Mouse (Mus musculus): ENCODE data around the gene Ptprg.

GRCm38 (mm10) chr14:11572395-11572784, 19.1 kb downstream of the Ptprg start:
- TF ChIP-seq CTCF (IDR thresholded peaks at IDR 0.05; ENCODE audit: borderline replicate concordance, extremely low read depth, insufficient read depth, insufficient read length) (no peak), POLR2A (IDR thresholded peaks at IDR 0.05; ENCODE audit: borderline replicate concordance, extremely low read depth, insufficient read depth, insufficient read length, poor library complexity, severe bottlenecking) (no peak)
